Mouse (Mus musculus): Measurements from ENCODE around the gene Slc28a2. TPM values are rescaled to one million over a fixed set of nuclear protein-coding genes. Genes with fewer than 3 reads are reported as not detected.

Slc28a2 gene
- polyA plus RNA-seq (2017; shearing (Covaris generic)), result 100 to 1,000 TPM; 103 to 155 TPM

GRCm38 (mm10) chr2:122426200-122426599 lies at the start of gene Slc28a2:
TSS of gene Slc28a2 (plus strand) at chr2:122426477.

DNA sequence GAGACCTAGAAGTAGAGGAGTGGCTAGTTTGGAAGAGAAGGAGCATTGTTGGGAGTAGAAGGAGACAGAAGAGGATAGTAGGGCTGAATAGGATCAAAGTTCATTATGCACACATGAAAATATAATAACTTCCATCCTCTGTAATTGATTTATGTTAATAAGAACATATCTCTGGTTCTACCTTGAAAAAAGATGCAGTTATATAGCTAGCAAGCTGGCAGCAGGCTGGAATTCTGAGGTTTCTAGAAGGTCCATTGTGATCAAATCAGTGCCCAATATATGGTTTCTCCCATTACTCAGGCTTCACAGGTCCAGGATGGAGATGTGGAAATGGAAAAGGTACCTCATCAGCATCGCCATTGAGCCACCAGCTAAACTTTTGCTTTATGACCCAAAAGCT lies 58.4 kb downstream of the Slc28a2 start, which contains the start of gene Gm14085:
Gene Gm14085, plus strand, starts transcription at position 301 of the 400 bp plus-strand sequence.

Other genes with a start within 250 kb of the Slc28a2 start
- 1 to 10 TPM in 1 of 2 experiments, under 1 TPM in 1; 0.63 to 6.6 TPM for gene Patl2, start 240.3 kb upstream of the Slc28a2 start, polyA plus RNA-seq (2017; shearing (Covaris generic))
- under 1 TPM in 1 of 2 experiments, not detected in 1; 0.50 TPM for gene Terb2, start 240.2 kb upstream of the Slc28a2 start, polyA plus RNA-seq (2017; shearing (Covaris generic))
- gene Sord, start 191.7 kb upstream of the Slc28a2 start, polyA plus RNA-seq (2017; shearing (Covaris generic)), result 1 to 10 TPM; 5.6 to 9.4 TPM
- not detected for gene Duox2, start 128.0 kb upstream of the Slc28a2 start, polyA plus RNA-seq (2017; shearing (Covaris generic))
- not detected for gene Duoxa2, start 127.6 kb upstream of the Slc28a2 start, polyA plus RNA-seq (2017; shearing (Covaris generic))
- gene Duoxa1, start 112.7 kb upstream of the Slc28a2 start, polyA plus RNA-seq (2017; shearing (Covaris generic)), result not detected
- gene Duox1, start 110.8 kb upstream of the Slc28a2 start, polyA plus RNA-seq (2017; shearing (Covaris generic)), result not detected
- gene Shf, start 57.3 kb upstream of the Slc28a2 start, polyA plus RNA-seq (2017; shearing (Covaris generic)), result 1 to 10 TPM; 4.6 to 6.4 TPM
- gene Gm14085, start 58.5 kb downstream of the Slc28a2 start, polyA plus RNA-seq (2017; shearing (Covaris generic)), result 10 to 100 TPM in 1 of 2 experiments, 1 to 10 TPM in 1; 1.8 to 18.0 TPM
- 1 to 10 TPM in 1 of 2 experiments, under 1 TPM in 1; 0.63 to 1.7 TPM for gene Gatm, start 184.8 kb downstream of the Slc28a2 start, polyA plus RNA-seq (2017; shearing (Covaris generic))
- gene AA467197, start 210.5 kb downstream of the Slc28a2 start, polyA plus RNA-seq (2017; shearing (Covaris generic)), result 1 to 10 TPM in 1 of 2 experiments, under 1 TPM in 1; 0.75 to 5.3 TPM

All from activated CD4-positive, CD25-positive, alpha-beta regulatory T cell (primary cell).